Comparison of ENCODE assay signal across 11 mouse cellular contexts in the genomic region with DNA sequence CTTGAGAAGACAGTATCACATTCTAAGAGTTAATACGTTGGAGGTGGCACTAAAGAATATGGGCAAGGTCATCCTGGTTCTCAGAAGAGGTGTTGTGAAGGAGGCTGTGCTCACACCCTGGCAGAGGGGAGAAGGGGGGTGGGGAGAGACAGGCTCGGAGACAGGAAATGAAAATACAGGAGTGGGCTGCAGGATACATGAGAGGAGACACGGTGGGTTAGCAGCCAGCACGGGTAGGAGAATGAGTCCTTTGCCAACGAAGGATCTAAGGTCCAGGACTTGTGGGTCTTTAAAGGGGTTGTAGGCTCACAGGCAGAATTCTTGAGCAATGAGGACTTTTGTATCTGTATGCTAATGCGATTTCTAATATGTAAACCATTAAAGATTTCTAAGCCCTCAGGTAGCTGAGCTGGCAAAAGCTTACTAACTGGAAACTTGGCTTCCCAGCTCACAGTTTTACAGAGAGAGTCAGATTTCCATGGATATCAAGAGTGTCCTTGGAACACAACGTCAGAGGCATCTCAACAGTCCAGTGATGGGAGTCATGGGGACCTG. TPM values are rescaled to one million over a fixed set of nuclear protein-coding genes. Genes with fewer than 3 reads are reported as not detected.
DNase-seq lines count a peak whose midpoint lies in the region; ATAC-seq and TF ChIP-seq lines count a peak whose summit lies in the region.
"Had no signal": no experiment of that assay in that cellular context is flagged by ENCODE, and none has a peak within 500 bp of the region (broad histone marks: within the 10 kb centered on the region; RNA-seq: fewer than 3 reads in every experiment).

No protein-coding gene starts in this region.

- H3K9me3 ChIP-seq in heart, embryonic 10.5 days = no peaks in the 10 kb centered on the region
- no peaks in the 10 kb centered on the region for H3K9me3 ChIP-seq in liver, embryonic 15.5 days (replicated peaks)
- no peaks in the 10 kb centered on the region for H3K9me3 ChIP-seq in liver, embryonic 11.5 days (ENCODE audit: control insufficient read depth, low read length)
- H3K9me3 ChIP-seq in intestine, postnatal 0 days (ENCODE audit: control insufficient read depth) = no peaks in the 10 kb centered on the region

- no peak for TF ChIP-seq CTCF in intestine, postnatal 0 days (IDR thresholded peaks at IDR 0.05; ENCODE audit: low read depth)

- no peak overlapping the region for H3K4me3 ChIP-seq in heart, embryonic 10.5 days
- H3K4me3 ChIP-seq in liver, embryonic 15.5 days (replicated peaks) = no peak overlapping the region
- H3K4me3 ChIP-seq in liver, embryonic 11.5 days (ENCODE audit: low read depth, low read length) = no peak overlapping the region
- H3K4me3 ChIP-seq in intestine, postnatal 0 days (ENCODE audit: low read depth, low read length) = no peak overlapping the region
- H3K4me3 ChIP-seq: megakaryocyte, embryonic 14.5 days had no signal

- intact Hi-C loops in heart, postnatal 36 days (cut with DNase I) = loop anchor here (5.0 kb wide), 1 partner anchor 1483 kb away; no protein-coding TSS in a partner anchor

- no peak overlapping the region for H3K4me2 ChIP-seq in liver, embryonic 15.5 days
- no peak overlapping the region for H3K4me2 ChIP-seq in liver, embryonic 11.5 days
- peak overlapping the region; percentile 53 for H3K4me2 ChIP-seq in intestine, postnatal 0 days (replicated peaks; ENCODE audit: low read depth)

- peak; percentile 52 for ATAC-seq in liver, embryonic 15.5 days (ENCODE audit: insufficient read depth)
- ATAC-seq in liver, embryonic 11.5 days (replicated peaks; ENCODE audit: low FRiP score) = no peak
- 0 out of 2 replicates have a peak, but pooled peaks have one; percentile 36 for ATAC-seq in intestine, postnatal 0 days

- DNase-seq in heart, embryonic 10.5 days (ENCODE audit: low spot score) = no peak
- no peak for DNase-seq in heart, postnatal 36 days
- DNase-seq in liver, embryonic 11.5 days (ENCODE audit: low spot score) = no peak
- DNase-seq in kidney, postnatal 4 days = peak; percentile 20 to 46
- DNase-seq in thymus, postnatal 14 days = no peak
- DNase-seq in frontal cortex, postnatal 25 days (ENCODE audit: low spot score in 2 of 2) = no peak
- DNase-seq: cerebellum, adult 18-20 months; thymus, postnatal 25 days had no signal

- H3K36me3 ChIP-seq in heart, embryonic 10.5 days = no peaks in the 10 kb centered on the region
- H3K36me3 ChIP-seq in liver, embryonic 15.5 days (replicated peaks) = no peaks in the 10 kb centered on the region
- no peaks in the 10 kb centered on the region for H3K36me3 ChIP-seq in liver, embryonic 11.5 days (ENCODE audit: control insufficient read depth, insufficient read depth, low read length)
- H3K36me3 ChIP-seq in intestine, postnatal 0 days (ENCODE audit: control insufficient read depth, insufficient read depth) = no peaks in the 10 kb centered on the region

- 44% methylated on average over 7 of the region's 7 CpGs for WGBS in heart, embryonic 10.5 days
- 21% methylated on average over 7 of the region's 7 CpGs for WGBS in liver, embryonic 15.5 days (ENCODE audit: insufficient replicate concordance)
- 41% methylated on average over 7 of the region's 7 CpGs for WGBS in liver, embryonic 11.5 days
- 18% methylated on average over 7 of the region's 7 CpGs for WGBS in intestine, postnatal 0 days

- H3K9ac ChIP-seq in liver, embryonic 15.5 days = no peak overlapping the region
- no peak overlapping the region for H3K9ac ChIP-seq in liver, embryonic 11.5 days (ENCODE audit: low read depth, low read length)
- no peak overlapping the region for H3K9ac ChIP-seq in intestine, postnatal 0 days (ENCODE audit: low read depth, low read length)

- H3K27ac ChIP-seq in heart, embryonic 10.5 days = peak overlapping the region; percentile 17; the same call in 1 of the 2 replicates
- H3K27ac ChIP-seq in liver, embryonic 15.5 days (replicated peaks) = peak overlapping the region; percentile 48; the same call in 1 of the 2 replicates
- no peak overlapping the region; the same call in 1 of the 2 replicates for H3K27ac ChIP-seq in liver, embryonic 11.5 days (ENCODE audit: low read depth, low read length)
- no peak overlapping the region for H3K27ac ChIP-seq in intestine, postnatal 0 days (ENCODE audit: low read depth, low read length)

- peaks cover 37% of the 10 kb centered on the region for H3K27me3 ChIP-seq in heart, embryonic 10.5 days (ENCODE audit: insufficient read depth, poor library complexity, severe bottlenecking)
- H3K27me3 ChIP-seq in liver, embryonic 15.5 days = peaks cover 42% of the 10 kb centered on the region
- H3K27me3 ChIP-seq in liver, embryonic 11.5 days (replicated peaks; ENCODE audit: control insufficient read depth, insufficient read depth, low read length) = peaks cover 24% of the 10 kb centered on the region
- H3K27me3 ChIP-seq in intestine, postnatal 0 days (replicated peaks; ENCODE audit: control insufficient read depth, insufficient read depth, low read length) = peaks cover 10% of the 10 kb centered on the region; the same call in 1 of the 2 replicates

- peaks cover 34% of the 10 kb centered on the region for H3K4me1 ChIP-seq in heart, embryonic 10.5 days
- H3K4me1 ChIP-seq in liver, embryonic 15.5 days (replicated peaks) = peaks cover 6% of the 10 kb centered on the region; the same call in 1 of the 2 replicates
- H3K4me1 ChIP-seq in liver, embryonic 11.5 days (replicated peaks; ENCODE audit: control insufficient read depth, insufficient read depth, low read length) = no peaks in the 10 kb centered on the region
- no peaks in the 10 kb centered on the region for H3K4me1 ChIP-seq in intestine, postnatal 0 days (replicated peaks; ENCODE audit: control insufficient read depth, insufficient read depth, low read length)

RNA-seq across cellular contexts. Expression of a gene that starts 3.0 kb away (rescaled TPM):
- 8.4 and 18.1 TPM in 2 replicates for polyA plus RNA-seq in heart, embryonic 10.5 days (2016; fragmentation: Nextera tagmentation; extraction: Ambion mirVana)
- 10 to 100 TPM; 32.8 to 37.8 TPM for total RNA-seq in heart, postnatal 36 days (2021)
- polyA plus RNA-seq in liver, embryonic 15.5 days (2015; fragmentation: Nextera tagmentation; extraction: Ambion mirVana) = 0.52 and 0.56 TPM in 2 replicates
- polyA plus RNA-seq in liver, embryonic 11.5 days (2014; fragmentation: Nextera tagmentation; extraction: Ambion mirVana) = 1.6 and 2.9 TPM in 2 replicates
- 0.83 and 0.92 TPM in 2 replicates for polyA plus RNA-seq in intestine, postnatal 0 days (2015; fragmentation: Nextera tagmentation; extraction: Ambion mirVana)

Comparison
In these comparisons a context has a peak if more than half of its experiments do, and no peak if none do; other contexts are left out.
1. H3K27ac ChIP-seq: peak in heart, embryonic 10.5 days (single experiment) and liver, embryonic 15.5 days (single experiment); none in liver, embryonic 11.5 days (single experiment) and intestine, postnatal 0 days (single experiment).
2. DNase-seq: peak in kidney, postnatal 4 days (2 of 2); none in heart, embryonic 10.5 days (single experiment), heart, postnatal 36 days (0 of 2), liver, embryonic 11.5 days (single experiment), thymus, postnatal 14 days (single experiment) and frontal cortex, postnatal 25 days (0 of 2).